Mouse (Mus musculus): ENCODE results near the gene Mkrn2os. TPM values are rescaled to one million over a fixed set of nuclear protein-coding genes. Genes with fewer than 3 reads are reported as not detected.
"Not testable (repeated sequence)": the region's sequence is repeated elsewhere in the genome, so short reads cannot be mapped to it uniquely, and the experiment has no call there.

The Mkrn2os gene
- polyA plus RNA-seq (2015; fragmentation: Nextera tagmentation; extraction: Ambion mirVana) = 0.19 and 0.25 TPM in 2 replicates

DNA sequence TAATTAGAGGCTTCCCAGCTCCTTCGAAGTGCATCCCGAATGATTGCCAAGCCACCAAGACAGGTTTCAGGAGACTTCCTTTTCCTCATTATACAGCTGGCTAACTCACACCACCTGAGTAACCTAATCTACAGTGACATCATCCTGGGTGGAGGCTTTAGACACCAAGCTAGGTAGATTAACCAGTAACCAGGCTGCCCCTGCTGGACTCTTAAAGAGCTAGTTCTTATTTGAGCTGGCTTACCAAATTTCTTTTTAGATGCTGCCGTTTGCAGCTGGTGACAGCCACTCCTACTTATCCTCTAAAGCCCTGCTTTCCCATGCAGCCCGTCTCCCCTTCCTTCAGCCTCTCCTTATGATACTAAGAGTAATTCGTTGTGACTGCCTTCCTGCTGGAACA, at the start of gene Mkrn2os:
Gene Mkrn2os, minus strand, starts transcription at position 119 of the 400 bp plus-strand sequence.
- 45% methylated on average over 5 of the region's 5 CpGs for whole genome bisulfite sequencing
- Histone ChIP-seq H3K27ac (no peak within 1 kb of the TSS), H3K9me3 (no peaks in the 10 kb centered on the region), H3K4me3 (no peak within 1 kb of the TSS), H3K36me3 (no peaks in the 10 kb centered on the region), H3K4me2 (no peak within 1 kb of the TSS), H3K27me3 (no peaks in the 10 kb centered on the region), H3K4me1 (no peaks in the 10 kb centered on the region), H3K9ac (no peak within 1 kb of the TSS)
- no peak for ATAC-seq (ENCODE audit: borderline replicate concordance, extremely low read depth, low FRiP score, low TSS enrichment)

DNA sequence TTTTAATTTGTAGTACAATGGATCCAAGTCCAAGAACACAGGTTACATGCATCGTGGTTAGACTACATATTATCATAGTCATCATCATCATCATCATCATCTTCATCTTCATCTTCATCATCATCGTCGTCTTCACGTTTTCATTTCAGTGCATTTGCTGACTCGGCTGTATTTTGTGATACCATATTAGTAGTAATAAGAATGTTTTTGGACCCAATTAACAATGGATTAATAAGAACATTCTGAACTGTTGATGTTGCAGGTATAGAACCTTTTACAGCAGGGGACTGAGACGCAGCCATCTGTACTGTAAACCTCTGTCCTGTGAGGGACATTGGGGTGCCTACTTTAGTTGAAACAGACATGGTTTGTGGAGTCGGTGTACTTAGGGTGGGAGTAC, 45.8 kb upstream of the Mkrn2os start:
- H3K4me2 ChIP-seq; H3K27me3 ChIP-seq; H3K4me1 ChIP-seq; H3K4me3 ChIP-seq; H3K9ac ChIP-seq; H3K27ac ChIP-seq; ATAC-seq (ENCODE audit: borderline replicate concordance, extremely low read depth, low FRiP score, low TSS enrichment); H3K9me3 ChIP-seq: not testable (repeated sequence)
- 89% methylated on average over 7 of the region's 7 CpGs for WGBS
- H3K36me3 ChIP-seq = peaks cover 63% of the 10 kb centered on the region

DNA sequence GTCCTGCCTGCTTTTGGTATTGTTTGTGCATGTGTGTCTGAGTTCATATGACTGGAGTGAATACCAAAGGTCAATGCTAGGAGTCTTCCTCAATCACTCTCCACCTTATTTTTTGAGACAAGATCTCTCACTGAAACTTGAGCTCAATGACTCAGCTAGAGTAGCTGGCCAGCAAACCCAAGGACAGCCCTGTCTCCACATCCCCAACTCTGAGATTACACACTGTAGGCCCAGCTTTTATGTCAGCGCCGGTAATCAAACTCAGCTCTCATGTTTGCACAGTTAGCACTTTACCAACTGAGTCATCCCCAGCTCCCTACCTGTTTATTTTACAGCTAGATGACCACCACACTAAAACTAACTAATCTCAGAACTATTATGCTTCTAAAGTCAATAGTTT, 41.6 kb upstream of the Mkrn2os start:
- Histone ChIP-seq H3K4me1 (no peaks in the 10 kb centered on the region), H3K4me2 (no peak overlapping the region), H3K36me3 (peaks cover 76% of the 10 kb centered on the region), H3K9me3 (no peaks in the 10 kb centered on the region), H3K4me3 (no peak overlapping the region), H3K9ac (no peak overlapping the region), H3K27ac (no peak overlapping the region), H3K27me3 (no peaks in the 10 kb centered on the region)
- ATAC-seq (ENCODE audit: borderline replicate concordance, extremely low read depth, low FRiP score, low TSS enrichment) = no peak
- 78% methylated on average over 2 of the region's 2 CpGs for WGBS

DNA sequence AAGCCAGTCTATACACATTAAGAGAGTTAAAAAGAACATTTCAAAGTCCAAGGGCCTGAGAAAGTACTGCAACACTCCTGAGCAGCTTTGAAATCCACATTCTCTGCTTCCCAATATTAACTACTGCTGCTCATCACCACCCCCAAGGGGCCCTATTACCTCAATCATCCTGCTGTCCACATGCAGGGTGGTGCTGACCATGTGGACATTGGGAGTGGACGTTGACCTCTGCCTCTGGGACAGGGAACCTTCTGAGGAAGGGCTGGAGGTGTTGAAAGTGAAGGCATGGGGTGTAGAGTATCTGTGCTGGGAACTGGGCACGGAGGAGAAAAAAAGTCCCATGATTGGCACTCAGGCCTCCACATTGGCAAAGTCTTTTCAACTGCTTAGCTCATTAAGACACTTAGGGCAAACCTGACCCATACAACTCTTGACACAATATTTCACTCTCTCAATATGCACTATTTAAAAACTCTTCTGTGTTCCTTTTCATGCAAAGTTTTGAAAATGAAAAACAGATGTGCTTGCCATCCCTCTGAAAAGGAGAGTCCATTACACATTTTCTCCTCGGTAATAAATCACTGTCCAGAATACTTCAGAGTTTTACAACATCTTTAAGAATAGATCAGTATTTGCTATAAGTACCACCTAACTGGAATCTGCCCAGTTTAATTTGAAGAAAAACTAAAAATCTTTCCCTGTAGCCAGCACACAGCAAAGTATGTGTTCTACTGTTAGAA, 38.9 kb upstream of the Mkrn2os start:
- 77% methylated on average over 3 of the region's 3 CpGs for WGBS
- H3K4me2 ChIP-seq = no peak overlapping the region
- no peaks in the 10 kb centered on the region for H3K27me3 ChIP-seq
- H3K4me1 ChIP-seq = no peaks in the 10 kb centered on the region
- H3K9ac ChIP-seq = no peak overlapping the region
- peaks cover 73% of the 10 kb centered on the region for H3K36me3 ChIP-seq
- ATAC-seq (ENCODE audit: borderline replicate concordance, extremely low read depth, low FRiP score, low TSS enrichment) = no peak
- no peak overlapping the region for H3K4me3 ChIP-seq
- H3K9me3 ChIP-seq = no peaks in the 10 kb centered on the region
- no peak overlapping the region for H3K27ac ChIP-seq

DNA sequence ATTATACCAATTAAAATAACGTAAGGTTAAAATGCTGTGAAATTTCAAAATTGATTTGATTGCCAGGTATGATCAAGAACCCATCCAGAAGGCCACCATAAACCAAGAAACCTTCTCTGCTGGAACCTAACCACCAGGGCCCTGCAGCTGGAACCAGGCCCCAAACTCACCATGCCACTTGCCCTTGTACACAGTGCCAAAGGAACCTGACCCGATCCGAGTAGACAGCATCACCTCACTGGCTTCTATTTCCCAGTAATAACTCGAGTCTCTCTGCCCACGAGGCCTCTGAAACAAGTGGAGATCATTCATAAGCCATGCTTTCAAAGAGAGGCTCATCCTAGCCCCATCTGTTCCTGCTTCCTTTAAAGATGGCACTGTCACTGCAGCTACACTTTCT, 33.7 kb upstream of the Mkrn2os start:
- Histone ChIP-seq H3K9ac (no peak overlapping the region), H3K4me1 (no peaks in the 10 kb centered on the region), H3K9me3 (no peaks in the 10 kb centered on the region), H3K4me2 (no peak overlapping the region), H3K27me3 (no peaks in the 10 kb centered on the region), H3K36me3 (peaks cover 80% of the 10 kb centered on the region), H3K4me3 (no peak overlapping the region), H3K27ac (no peak overlapping the region)
- no peak for ATAC-seq (ENCODE audit: borderline replicate concordance, extremely low read depth, low FRiP score, low TSS enrichment)
- 90% methylated on average over 5 of the region's 5 CpGs for WGBS

DNA sequence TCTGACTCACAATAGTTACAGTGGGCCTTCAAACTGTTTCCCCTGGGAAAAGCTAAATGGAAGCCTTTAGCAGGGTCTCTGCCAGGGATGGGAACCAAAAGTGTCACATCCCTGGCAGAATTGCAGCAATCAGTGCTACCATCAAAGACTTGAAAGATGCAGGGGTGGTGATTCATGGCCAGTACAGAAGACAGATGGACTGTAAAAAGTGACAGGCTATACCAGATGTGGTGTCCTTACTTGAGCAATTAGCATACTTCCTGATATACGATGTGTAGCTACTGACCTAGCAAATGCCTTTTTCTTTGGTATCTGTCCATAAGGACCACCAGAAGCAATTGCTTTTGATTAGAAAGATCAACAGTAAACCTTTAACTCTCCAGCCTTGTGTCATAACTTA, 28.6 kb upstream of the Mkrn2os start:
- Histone ChIP-seq H3K4me2 (no peak overlapping the region), H3K27me3 (no peaks in the 10 kb centered on the region), H3K4me1 (no peaks in the 10 kb centered on the region), H3K27ac (no peak overlapping the region), H3K4me3 (no peak overlapping the region), H3K9ac (no peak overlapping the region), H3K36me3 (peaks cover 100% of the 10 kb centered on the region), H3K9me3 (no peaks in the 10 kb centered on the region)
- 79% methylated on average over 1 of the region's 1 CpGs for WGBS
- no peak for ATAC-seq (ENCODE audit: borderline replicate concordance, extremely low read depth, low FRiP score, low TSS enrichment)

DNA sequence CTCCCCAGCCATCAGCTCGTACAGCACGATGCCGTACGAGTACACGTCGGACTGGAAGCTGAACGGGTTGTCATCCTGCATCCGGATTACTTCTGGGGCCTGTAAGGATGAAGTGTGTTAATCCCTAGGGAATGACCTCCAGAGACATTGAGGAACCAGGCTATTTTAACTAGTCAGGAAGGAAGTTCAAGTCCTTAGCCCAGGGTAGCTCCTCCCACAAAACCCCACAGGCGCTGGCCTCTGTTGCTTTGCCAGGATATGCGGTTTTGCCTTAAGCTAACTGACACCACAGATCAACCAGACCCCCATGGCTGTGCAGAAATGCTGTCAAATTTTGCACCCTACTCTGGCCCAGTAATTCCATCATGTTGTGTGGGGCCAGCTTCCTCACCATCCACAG, 27.4 kb upstream of the Mkrn2os start:
- H3K9me3 ChIP-seq = no peaks in the 10 kb centered on the region
- H3K4me1 ChIP-seq = no peaks in the 10 kb centered on the region
- peaks cover 100% of the 10 kb centered on the region for H3K36me3 ChIP-seq
- H3K27me3 ChIP-seq = no peaks in the 10 kb centered on the region
- H3K4me3 ChIP-seq = no peak overlapping the region
- no peak overlapping the region for H3K9ac ChIP-seq
- no peak for ATAC-seq (ENCODE audit: borderline replicate concordance, extremely low read depth, low FRiP score, low TSS enrichment)
- no peak overlapping the region for H3K27ac ChIP-seq
- 86% methylated on average over 10 of the region's 10 CpGs for WGBS
- no peak overlapping the region for H3K4me2 ChIP-seq

DNA sequence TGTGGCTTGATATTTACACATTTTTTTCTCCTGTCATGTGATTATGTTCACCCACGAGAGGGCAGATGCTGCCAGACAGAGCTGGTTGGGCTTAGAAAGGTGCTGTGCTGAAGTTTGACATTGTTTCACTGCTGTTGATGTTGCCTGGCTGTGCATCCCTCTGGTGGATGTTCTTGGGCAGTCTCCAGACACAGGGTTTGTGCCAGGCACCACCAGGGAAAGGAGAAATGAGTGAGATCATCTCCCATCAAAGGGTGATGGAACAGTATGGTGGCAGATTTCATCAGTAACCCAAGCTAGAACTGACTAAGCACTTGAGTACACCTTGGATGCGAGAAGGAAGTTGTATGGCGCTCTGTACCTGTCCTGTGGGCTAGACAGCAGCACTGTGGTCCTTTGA, 23.6 kb upstream of the Mkrn2os start:
- ATAC-seq (ENCODE audit: borderline replicate concordance, extremely low read depth, low FRiP score, low TSS enrichment) = no peak
- 78% methylated on average over 3 of the region's 3 CpGs for WGBS

DNA sequence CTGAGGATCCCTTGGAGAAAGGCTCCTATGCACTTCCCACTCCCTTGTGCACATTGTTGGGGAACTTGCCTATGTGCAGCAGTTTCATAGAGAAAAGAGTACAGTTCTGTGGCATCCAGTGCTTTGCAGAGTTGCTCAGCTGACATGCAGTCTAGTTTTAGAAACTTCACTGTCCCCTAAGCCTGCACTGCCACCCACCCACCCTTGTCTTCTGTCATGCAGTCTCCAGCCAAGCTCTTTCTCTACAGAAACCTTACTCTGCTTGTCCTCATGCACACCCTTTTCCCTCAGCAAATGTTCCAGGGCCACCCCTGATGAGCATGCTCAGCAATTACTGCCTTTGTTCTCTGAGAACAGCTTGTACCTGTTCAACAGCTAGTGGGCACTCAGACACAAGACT, 21.4 kb upstream of the Mkrn2os start:
- Histone ChIP-seq H3K27me3 (no peaks in the 10 kb centered on the region), H3K4me2 (no peak overlapping the region), H3K27ac (no peak overlapping the region), H3K4me3 (no peak overlapping the region), H3K9me3 (no peaks in the 10 kb centered on the region), H3K9ac (no peak overlapping the region), H3K36me3 (peaks cover 90% of the 10 kb centered on the region), H3K4me1 (no peaks in the 10 kb centered on the region)
- ATAC-seq (ENCODE audit: borderline replicate concordance, extremely low read depth, low FRiP score, low TSS enrichment) = no peak

More for the DNA sequence above, 23.6 kb upstream of the Mkrn2os start:
- H3K4me1 ChIP-seq = no peaks in the 10 kb centered on the region
- H3K36me3 ChIP-seq = peaks cover 95% of the 10 kb centered on the region
- no peaks in the 10 kb centered on the region for H3K27me3 ChIP-seq
- H3K9ac ChIP-seq = no peak overlapping the region
- H3K27ac ChIP-seq = no peak overlapping the region
- H3K9me3 ChIP-seq = no peaks in the 10 kb centered on the region
- H3K4me2 ChIP-seq = no peak overlapping the region
- H3K4me3 ChIP-seq = no peak overlapping the region

DNA sequence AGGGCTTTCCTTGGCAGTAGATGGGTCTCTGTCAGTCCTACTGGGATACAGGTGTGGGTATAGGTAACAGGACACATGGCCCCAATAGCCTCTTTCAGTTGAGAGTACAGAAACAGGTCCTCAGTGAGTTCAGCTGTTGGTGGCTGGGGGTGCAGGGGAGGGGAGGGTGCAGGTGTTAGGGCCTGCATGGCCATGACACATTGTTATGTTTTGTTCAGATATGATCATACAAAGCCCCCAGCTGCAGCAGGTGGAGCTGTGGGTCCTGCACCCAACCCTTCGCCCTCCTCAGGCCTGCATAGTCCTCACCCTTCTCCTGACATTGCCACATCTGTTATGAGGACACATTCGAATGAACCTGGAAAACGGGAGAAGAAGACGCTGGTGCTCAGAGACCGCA, 17.9 kb upstream of the Mkrn2os start:
- H3K36me3 ChIP-seq = peaks cover 55% of the 10 kb centered on the region

DNA sequence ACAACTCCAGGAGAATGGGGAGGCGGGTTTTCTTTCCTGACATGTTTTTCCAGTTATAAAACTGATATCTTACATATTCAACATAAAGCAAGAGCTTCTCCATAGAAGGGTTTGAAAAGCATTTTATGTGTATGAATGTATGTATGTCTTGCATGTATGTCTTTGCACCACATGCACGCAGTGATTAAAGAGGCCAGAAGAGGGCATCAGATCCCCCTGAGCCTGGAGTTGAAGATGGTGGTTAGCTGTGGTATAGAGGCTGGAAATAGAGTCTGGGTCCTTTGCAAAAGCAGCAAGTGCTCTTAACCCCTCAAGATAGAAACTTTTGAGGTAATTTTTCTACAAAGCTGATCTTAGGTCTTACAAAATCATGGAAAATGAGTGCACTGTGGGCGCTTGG, 16.7 kb upstream of the Mkrn2os start:
- H3K27ac ChIP-seq = no peak overlapping the region
- no peak overlapping the region for H3K9ac ChIP-seq
- no peaks in the 10 kb centered on the region for H3K9me3 ChIP-seq
- H3K27me3 ChIP-seq = no peaks in the 10 kb centered on the region
- 59% methylated on average over 3 of the region's 3 CpGs for WGBS
- no peak overlapping the region for H3K4me2 ChIP-seq
- no peak for ATAC-seq (ENCODE audit: borderline replicate concordance, extremely low read depth, low FRiP score, low TSS enrichment)
- no peaks in the 10 kb centered on the region for H3K4me1 ChIP-seq
- no peak overlapping the region for H3K4me3 ChIP-seq
- H3K36me3 ChIP-seq = peaks cover 43% of the 10 kb centered on the region

More for the DNA sequence above, 17.9 kb upstream of the Mkrn2os start:
- Histone ChIP-seq H3K4me3 (no peak overlapping the region), H3K27ac (no peak overlapping the region), H3K27me3 (no peaks in the 10 kb centered on the region), H3K4me1 (no peaks in the 10 kb centered on the region), H3K9ac (no peak overlapping the region), H3K9me3 (no peaks in the 10 kb centered on the region), H3K4me2 (no peak overlapping the region)
- 93% methylated on average over 5 of the region's 5 CpGs for whole genome bisulfite sequencing
- ATAC-seq (ENCODE audit: borderline replicate concordance, extremely low read depth, low FRiP score, low TSS enrichment) = no peak

DNA sequence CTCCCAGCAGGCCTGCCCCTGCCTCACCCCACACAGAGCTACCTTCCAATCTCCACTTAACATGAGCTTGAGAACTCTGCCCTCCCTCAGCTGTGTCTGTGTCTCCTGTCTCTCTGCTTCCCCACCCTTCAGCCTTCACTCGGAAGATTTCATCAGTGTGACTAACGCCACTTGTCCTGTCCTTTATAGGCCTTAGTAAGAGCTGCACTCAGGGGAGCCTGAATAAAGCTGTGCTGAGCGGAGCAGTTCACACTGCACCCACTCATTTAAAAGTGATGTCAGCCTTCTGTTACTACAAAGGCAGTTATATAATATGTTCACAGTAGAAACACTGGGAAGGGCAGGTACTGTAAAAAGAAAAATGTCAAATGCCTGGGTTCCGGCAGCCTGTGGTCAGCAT, 15.1 kb upstream of the Mkrn2os start:
- H3K4me1 ChIP-seq = peaks cover 11% of the 10 kb centered on the region
- no peak overlapping the region for H3K4me2 ChIP-seq
- no peak overlapping the region for H3K4me3 ChIP-seq
- H3K27ac ChIP-seq = no peak overlapping the region
- H3K9me3 ChIP-seq = no peaks in the 10 kb centered on the region
- WGBS = 75% methylated on average over 4 of the region's 4 CpGs
- ATAC-seq (ENCODE audit: borderline replicate concordance, extremely low read depth, low FRiP score, low TSS enrichment) = no peak
- H3K9ac ChIP-seq = no peak overlapping the region
- H3K27me3 ChIP-seq = no peaks in the 10 kb centered on the region
- peaks cover 28% of the 10 kb centered on the region; the same call in 1 of the 2 replicates for H3K36me3 ChIP-seq

DNA sequence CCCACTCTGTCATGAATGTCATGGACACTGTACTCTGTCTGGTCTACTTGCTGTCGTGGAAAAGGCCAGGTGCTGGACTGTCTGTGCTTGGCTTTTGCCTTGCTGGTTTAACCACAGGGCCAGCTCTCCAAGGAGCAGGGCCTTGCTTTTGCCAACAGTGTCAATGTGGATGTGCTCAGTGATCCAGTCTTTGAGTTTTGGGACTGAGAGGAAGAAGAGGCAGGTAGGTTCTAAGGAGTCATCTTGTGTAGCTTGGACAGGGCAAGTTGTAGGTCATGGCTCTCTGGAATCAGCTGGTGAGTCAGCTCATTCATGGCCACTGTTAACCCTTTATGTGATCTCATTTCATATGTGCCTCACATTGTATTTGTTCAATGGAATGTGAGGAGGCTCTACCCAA, 14.1 kb upstream of the Mkrn2os start:
- Histone ChIP-seq H3K27me3 (no peaks in the 10 kb centered on the region), H3K4me3 (no peak overlapping the region), H3K9ac (no peak overlapping the region), H3K9me3 (no peaks in the 10 kb centered on the region), H3K4me2 (no peak overlapping the region), H3K36me3 (peaks cover 20% of the 10 kb centered on the region; the same call in 1 of the 2 replicates), H3K27ac (no peak overlapping the region), H3K4me1 (peaks cover 12% of the 10 kb centered on the region)
- WGBS = 62% methylated on average over 1 of the region's 1 CpGs
- no peak for ATAC-seq (ENCODE audit: borderline replicate concordance, extremely low read depth, low FRiP score, low TSS enrichment)

All from lung, embryonic 15.5 days (tissue).